Mouse (Mus musculus) myocyte (in vitro differentiated cells): Measurements from ENCODE around the gene Carns1.

Experiments used
- CEBPB ChIP-seq: IDR thresholded peaks from 2 replicates; pipeline ENCODE4 v1.6.1; 2011; ENCODE audit warnings: mild to moderate bottlenecking, moderate library complexity; ENCODE audit not compliant: poor library complexity, insufficient read depth, severe bottlenecking
- MAX ChIP-seq: IDR thresholded peaks from one replicate; pipeline ENCODE4 v1.6.1; 2011; ENCODE audit warnings: low read depth, mild to moderate bottlenecking, control low read depth
- MYOD1 ChIP-seq, 3 experiments: IDR thresholded peaks; one replicate each; pipeline ENCODE4 v1.6.1; 2011; ENCODE audit warnings: control low read depth in 2 of 3, low read depth in 2 of 3, mild to moderate bottlenecking in 2 of 3, moderate library complexity in 1 of 3; ENCODE audit not compliant: insufficient read length in 2 of 3, control insufficient read depth in 1 of 3
- MYOG ChIP-seq, 3 experiments: IDR thresholded peaks; one replicate each; pipeline ENCODE4 v1.6.1; 2011; ENCODE audit warnings: control low read depth in 2 of 3, low read depth in 2 of 3, mild to moderate bottlenecking in 2 of 3; ENCODE audit not compliant: insufficient read length in 2 of 3, control insufficient read depth in 1 of 3, insufficient read depth in 1 of 3
- POLR2A ChIP-seq: IDR thresholded peaks from one replicate; pipeline ENCODE4 v1.6.1; 2011; ENCODE audit warnings: low read depth, mild to moderate bottlenecking, control low read depth, moderate library complexity; ENCODE audit not compliant: insufficient read length
- POLR2AphosphoS2 ChIP-seq: IDR thresholded peaks from one replicate; pipeline ENCODE4 v1.6.1; 2011; ENCODE audit warnings: low read depth, control low read depth; ENCODE audit not compliant: insufficient read length
- REST ChIP-seq: IDR thresholded peaks from one replicate; pipeline ENCODE4 v1.6.1; 2011; ENCODE audit warnings: mild to moderate bottlenecking, control low read depth, moderate library complexity; ENCODE audit not compliant: insufficient read depth, insufficient read length
- SRF ChIP-seq: IDR thresholded peaks from one replicate; pipeline ENCODE4 v1.6.1; 2011; ENCODE audit warnings: low read depth; ENCODE audit not compliant: control insufficient read depth, insufficient read length
- TCF12 ChIP-seq: IDR thresholded peaks from one replicate; pipeline ENCODE4 v1.6.1; 2011; ENCODE audit warnings: mild to moderate bottlenecking, control low read depth; ENCODE audit not compliant: poor library complexity, insufficient read depth, severe bottlenecking
- USF1 ChIP-seq: IDR thresholded peaks from one replicate; pipeline ENCODE4 v1.6.1; 2011; ENCODE audit warnings: low read depth, mild to moderate bottlenecking, control low read depth, moderate library complexity

- TF ChIP-seq POLR2A, result no peak
- TF ChIP-seq MYOD1 (IDR thresholded peaks at IDR 0.05; ENCODE audit: control insufficient read depth in 1 of 3, insufficient read length in 2 of 3, low read depth in 2 of 3), result no peak
- no peak for TF ChIP-seq CEBPB
- TF ChIP-seq MYOG (IDR thresholded peaks at IDR 0.05; ENCODE audit: control insufficient read depth in 1 of 3, insufficient read depth in 1 of 3, insufficient read length in 2 of 3, low read depth in 2 of 3), result no peak
- no peak for TF ChIP-seq MAX
- no peak for TF ChIP-seq REST
- no peak for TF ChIP-seq USF1
- no peak for TF ChIP-seq TCF12
- TF ChIP-seq SRF, result no peak
- no peak for TF ChIP-seq POLR2AphosphoS2
Measured at GRCm38 (mm10) chr19:4153232-4153654, 22.0 kb downstream of the Carns1 start, which contains the start of gene Ptprcap.
